In the genomic region with DNA sequence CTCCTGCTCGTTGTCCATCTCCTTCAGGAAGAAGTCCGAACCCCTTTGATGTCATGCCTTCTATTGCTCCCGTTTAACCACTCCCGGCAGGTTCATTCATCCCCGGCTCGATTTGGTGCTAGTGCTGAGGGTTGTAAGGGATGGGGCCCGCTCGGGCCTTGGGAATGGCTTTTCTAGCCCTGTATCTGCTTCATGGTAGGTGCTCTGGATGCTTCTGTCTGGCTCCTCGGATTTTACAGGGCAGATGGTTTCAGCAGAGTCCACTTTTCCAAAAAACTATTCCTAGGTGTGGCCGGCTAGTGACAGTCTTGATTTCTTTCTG, we compare ENCODE assay signal across 8 mouse cellular contexts. TPM values are rescaled to one million over a fixed set of nuclear protein-coding genes. Genes with fewer than 3 reads are reported as not detected.
A peak's percentile ranks its signal among the peaks of the same experiment; 100 is the strongest.
DNase-seq lines count a peak whose midpoint lies in the region; ATAC-seq and TF ChIP-seq lines count a peak whose summit lies in the region.

No protein-coding gene starts in this region.

- no peaks in the 10 kb centered on the region; the same call in 1 of the 2 replicates for H3K4me1 ChIP-seq in lung, embryonic 14.5 days (ENCODE audit: insufficient read depth)
- peaks cover 10% of the 10 kb centered on the region for H3K4me1 ChIP-seq in embryonic facial prominence, embryonic 14.5 days (ENCODE audit: control insufficient read depth, insufficient read depth, low read length)
- no peaks in the 10 kb centered on the region for H3K4me1 ChIP-seq in limb, embryonic 11.5 days (ENCODE audit: control insufficient read depth, insufficient read depth, low read length)

- peaks cover 5% of the 10 kb centered on the region for H3K36me3 ChIP-seq in lung, embryonic 14.5 days (ENCODE audit: insufficient read depth)
- H3K36me3 ChIP-seq in embryonic facial prominence, embryonic 14.5 days (ENCODE audit: control insufficient read depth, insufficient read depth, low read length) = peaks cover 10% of the 10 kb centered on the region; the same call in 1 of the 2 replicates
- H3K36me3 ChIP-seq in limb, embryonic 11.5 days (ENCODE audit: control insufficient read depth, insufficient read depth, low read length) = no peaks in the 10 kb centered on the region

- peak overlapping the region; percentile 94 for H3K4me3 ChIP-seq in lung, embryonic 14.5 days (ENCODE audit: low read depth, low read length)
- peak overlapping the region; percentile 94 for H3K4me3 ChIP-seq in embryonic facial prominence, embryonic 14.5 days (ENCODE audit: low read depth, low read length)
- H3K4me3 ChIP-seq in limb, embryonic 11.5 days (ENCODE audit: low read depth, low read length) = peak overlapping the region; percentile 92

- H3K9me3 ChIP-seq in lung, embryonic 14.5 days (ENCODE audit: low read depth, low read length) = no peaks in the 10 kb centered on the region
- H3K9me3 ChIP-seq in embryonic facial prominence, embryonic 14.5 days (ENCODE audit: control insufficient read depth, low read length) = no peaks in the 10 kb centered on the region
- no peaks in the 10 kb centered on the region for H3K9me3 ChIP-seq in limb, embryonic 11.5 days (ENCODE audit: control insufficient read depth, low read length)

- peak overlapping the region; percentile 91 for H3K9ac ChIP-seq in lung, embryonic 14.5 days
- peak overlapping the region; percentile 90 for H3K9ac ChIP-seq in embryonic facial prominence, embryonic 14.5 days (ENCODE audit: low read depth, low read length)
- H3K9ac ChIP-seq in limb, embryonic 11.5 days (ENCODE audit: low read length) = peak overlapping the region; percentile 87

- H3K27me3 ChIP-seq in lung, embryonic 14.5 days (ENCODE audit: insufficient read depth, low read length) = no peaks in the 10 kb centered on the region
- H3K27me3 ChIP-seq in embryonic facial prominence, embryonic 14.5 days (replicated peaks; ENCODE audit: control insufficient read depth, insufficient read depth, low read length) = no peaks in the 10 kb centered on the region
- no peaks in the 10 kb centered on the region for H3K27me3 ChIP-seq in limb, embryonic 11.5 days (ENCODE audit: control insufficient read depth, insufficient read depth, low read length)

- peak overlapping the region; percentile 91 for H3K4me2 ChIP-seq in lung, embryonic 14.5 days
- H3K4me2 ChIP-seq in embryonic facial prominence, embryonic 14.5 days (ENCODE audit: low read depth, low read length) = peak overlapping the region; percentile 77
- H3K4me2 ChIP-seq in limb, embryonic 11.5 days (ENCODE audit: low read depth, severe bottlenecking) = peak overlapping the region; percentile 83

- 2% methylated on average over 10 of the region's 10 CpGs for WGBS in lung, embryonic 14.5 days
- 4% methylated on average over 10 of the region's 10 CpGs for WGBS in embryonic facial prominence, embryonic 14.5 days
- WGBS in limb, embryonic 11.5 days = 6% methylated on average over 10 of the region's 10 CpGs

- TF ChIP-seq CTCF in lung, embryonic 14.5 days (IDR thresholded peaks at IDR 0.05; ENCODE audit: low read depth) = no peak

- no peak for DNase-seq in lung, embryonic 14.5 days
- DNase-seq in lung, postnatal 14 days = no peak
- no peak for DNase-seq in embryonic facial prominence, embryonic 14.5 days (ENCODE audit: low spot score)
- no peak for DNase-seq in limb, embryonic 11.5 days (ENCODE audit: low spot score)
- DNase-seq in adrenal gland, postnatal 25 days = no peak
- DNase-seq in urinary bladder, postnatal 10 days (ENCODE audit: low spot score) = no peak
- no peak for DNase-seq in thymus, postnatal 0 days (ENCODE audit: low spot score)

- 0 out of 2 replicates have a peak, but pooled peaks have one; percentile 1 for ATAC-seq in lung, embryonic 14.5 days (ENCODE audit: insufficient read depth)
- ATAC-seq in embryonic facial prominence, embryonic 14.5 days (ENCODE audit: low read depth) = no peak
- no peak for ATAC-seq in limb, embryonic 11.5 days (ENCODE audit: insufficient number of reproducible peaks, low FRiP score, low TSS enrichment, low read depth)
- 0 out of 2 replicates have a peak, but pooled peaks have one; percentile 3 for ATAC-seq in neutrophil, adult 5-6 weeks (ENCODE audit: extremely low read depth, insufficient number of reproducible peaks, low FRiP score, poor library complexity, severe bottlenecking)

- H3K27ac ChIP-seq in lung, embryonic 14.5 days (ENCODE audit: low read depth) = no peak overlapping the region
- H3K27ac ChIP-seq in embryonic facial prominence, embryonic 14.5 days (replicated peaks; ENCODE audit: low read depth, low read length) = peak overlapping the region; percentile 82
- no peak overlapping the region for H3K27ac ChIP-seq in limb, embryonic 11.5 days (replicated peaks; ENCODE audit: low read depth, low read length)

RNA-seq across cellular contexts. Expression of gene Brk1, which starts 0.6 kb away (rescaled TPM):
- 227 and 239 TPM in 2 replicates for polyA plus RNA-seq in lung, embryonic 14.5 days (2014; fragmentation: Nextera tagmentation; extraction: Ambion mirVana)
- 233 and 249 TPM in 2 replicates for polyA plus RNA-seq in embryonic facial prominence, embryonic 14.5 days (2014; fragmentation: Nextera tagmentation; extraction: Ambion mirVana)
- polyA plus RNA-seq in limb, embryonic 11.5 days (2014; fragmentation: Nextera tagmentation; extraction: Ambion mirVana) = 220 and 221 TPM in 2 replicates
- total RNA-seq in neutrophil, adult 5-6 weeks (2017) = 94.3 and 105 TPM in 2 replicates
- 175 and 224 TPM in 2 replicates for total RNA-seq in adrenal gland, postnatal 25 days (2021)
- 267 and 274 TPM in 2 replicates for polyA plus RNA-seq in thymus, postnatal 0 days (2015; fragmentation: Nextera tagmentation; extraction: Ambion mirVana)

RNA-seq across cellular contexts. Expression of gene Fancd2os, which starts 4.7 kb away (rescaled TPM):
- polyA plus RNA-seq in lung, embryonic 14.5 days (2014; fragmentation: Nextera tagmentation; extraction: Ambion mirVana) = 0.17 TPM in 1 of 2 replicates, not detected in the other
- polyA plus RNA-seq in embryonic facial prominence, embryonic 14.5 days (2014; fragmentation: Nextera tagmentation; extraction: Ambion mirVana) = not detected in 2 replicates
- 0.19 and 0.40 TPM in 2 replicates for polyA plus RNA-seq in limb, embryonic 11.5 days (2014; fragmentation: Nextera tagmentation; extraction: Ambion mirVana)
- total RNA-seq in neutrophil, adult 5-6 weeks (2017) = not detected in 2 replicates
- 0.70 TPM in 1 of 2 replicates, not detected in the other for total RNA-seq in adrenal gland, postnatal 25 days (2021)
- 0.25 TPM in 1 of 2 replicates, not detected in the other for polyA plus RNA-seq in thymus, postnatal 0 days (2015; fragmentation: Nextera tagmentation; extraction: Ambion mirVana)

RNA-seq across cellular contexts. Expression of gene Vhl, which starts 18.6 kb away (rescaled TPM):
- 42.2 and 42.7 TPM in 2 replicates for polyA plus RNA-seq in lung, embryonic 14.5 days (2014; fragmentation: Nextera tagmentation; extraction: Ambion mirVana)
- 48.7 and 53.0 TPM in 2 replicates for polyA plus RNA-seq in embryonic facial prominence, embryonic 14.5 days (2014; fragmentation: Nextera tagmentation; extraction: Ambion mirVana)
- 60.3 and 60.5 TPM in 2 replicates for polyA plus RNA-seq in limb, embryonic 11.5 days (2014; fragmentation: Nextera tagmentation; extraction: Ambion mirVana)
- 14.9 and 17.6 TPM in 2 replicates for total RNA-seq in neutrophil, adult 5-6 weeks (2017)
- 31.6 and 32.6 TPM in 2 replicates for total RNA-seq in adrenal gland, postnatal 25 days (2021)
- 30.7 and 33.1 TPM in 2 replicates for polyA plus RNA-seq in thymus, postnatal 0 days (2015; fragmentation: Nextera tagmentation; extraction: Ambion mirVana)

RNA-seq across cellular contexts. Expression of gene Irak2, which starts 33.1 kb away (rescaled TPM):
- 3.1 and 3.6 TPM in 2 replicates for polyA plus RNA-seq in lung, embryonic 14.5 days (2014; fragmentation: Nextera tagmentation; extraction: Ambion mirVana)
- 2.2 and 2.5 TPM in 2 replicates for polyA plus RNA-seq in embryonic facial prominence, embryonic 14.5 days (2014; fragmentation: Nextera tagmentation; extraction: Ambion mirVana)
- 2.9 and 3.9 TPM in 2 replicates for polyA plus RNA-seq in limb, embryonic 11.5 days (2014; fragmentation: Nextera tagmentation; extraction: Ambion mirVana)
- total RNA-seq in neutrophil, adult 5-6 weeks (2017) = 151 and 160 TPM in 2 replicates
- 13.8 and 17.1 TPM in 2 replicates for total RNA-seq in adrenal gland, postnatal 25 days (2021)
- polyA plus RNA-seq in thymus, postnatal 0 days (2015; fragmentation: Nextera tagmentation; extraction: Ambion mirVana) = 2.2 and 2.7 TPM in 2 replicates

Comparison
In these comparisons a context has a peak if more than half of its experiments do, and no peak if none do; other contexts are left out.
1. ATAC-seq: peak in lung, embryonic 14.5 days (single experiment) and neutrophil, adult 5-6 weeks (single experiment); none in embryonic facial prominence, embryonic 14.5 days (single experiment) and limb, embryonic 11.5 days (single experiment).
2. Peak in every context shown above with its lines, with median percentiles within 50 percentile points of each other: H3K4me2 ChIP-seq, H3K4me3 ChIP-seq and H3K9ac ChIP-seq.